Mouse (Mus musculus) C2C12 (cell line): ENCODE results near the gene Hoxc4.

Experiments used
- CEBPB ChIP-seq: IDR thresholded peaks from one replicate; pipeline ENCODE4 v1.6.1; 2011; ENCODE audit warnings: low read depth, mild to moderate bottlenecking, control low read depth, moderate library complexity
- CTCF ChIP-seq: IDR thresholded peaks from one replicate; pipeline ENCODE4 v1.5.1; 2011; ENCODE audit not compliant: control insufficient read depth, insufficient read depth, insufficient read length
- MAX ChIP-seq: IDR thresholded peaks from one replicate; pipeline ENCODE4 v1.6.1; 2011; ENCODE audit warnings: mild to moderate bottlenecking, control low read depth
- MYOD1 ChIP-seq: IDR thresholded peaks from one replicate; pipeline ENCODE4 v1.6.1; 2011; ENCODE audit warnings: low read depth; ENCODE audit not compliant: control insufficient read depth, insufficient read length
- USF1 ChIP-seq: IDR thresholded peaks from one replicate; pipeline ENCODE4 v1.6.1; 2011; ENCODE audit warnings: low read depth, mild to moderate bottlenecking, control low read depth, moderate library complexity

DNA sequence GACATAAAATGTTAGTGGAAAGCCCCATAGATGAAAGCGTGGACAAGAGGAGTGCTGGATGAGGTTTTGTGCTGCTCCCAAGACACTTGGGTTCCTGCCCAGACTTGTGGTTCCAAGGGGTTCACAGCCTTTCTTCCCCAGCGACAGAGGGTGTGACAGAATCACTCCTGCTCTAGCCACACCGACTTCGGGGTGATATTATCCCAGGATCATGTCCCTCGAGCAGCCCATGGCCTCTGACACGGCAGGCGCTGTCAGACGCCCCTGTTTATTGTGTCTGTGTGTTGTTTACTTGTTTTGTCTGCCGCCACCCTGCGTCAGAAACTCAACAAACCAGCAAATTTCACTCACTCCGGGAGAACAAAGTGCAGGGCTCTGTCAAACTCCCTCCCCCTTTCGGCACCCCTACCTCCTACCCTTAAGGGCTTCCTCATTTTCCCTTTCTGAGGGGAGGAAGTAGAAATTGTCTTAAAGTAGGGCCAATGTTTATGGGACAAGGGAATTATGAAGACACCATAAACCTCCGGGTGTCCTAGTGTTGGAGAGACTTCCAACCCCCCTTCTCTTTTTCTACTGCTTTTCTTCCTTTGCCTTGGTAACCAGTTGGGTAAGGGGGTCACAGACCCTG is 15.8 kb upstream of the Hoxc4 start:
- TF ChIP-seq CTCF (no peak), MYOD1 (no peak), MAX (no peak), USF1 (no peak), CEBPB (no peak)
